Mouse (Mus musculus) heart, postnatal 0 days (tissue): ENCODE results near the gene Cyba. TPM values are rescaled to one million over a fixed set of nuclear protein-coding genes. Genes with fewer than 3 reads are reported as not detected.

ENCODE experiments used
- ATAC-seq: fragments of 200-750 bp; cut with Nextera tagmentation; 2 replicates; pipeline ENCODE4 v1.8.0; 2017; ENCODE audit warnings: low read depth, moderate number of reproducible peaks, moderate library complexity; ENCODE audit not compliant: insufficient read depth
- DNase-seq: peaks from one replicate; pipeline ENCODE4 v3.0.0-alpha.2; 2016; ENCODE audit warnings: low spot score
- H3K27ac ChIP-seq: fragments of 300-500 bp; sonication (generic); 2 replicates; pipeline ENCODE4 v1.5.1; 2014; ENCODE audit warnings: low read depth, mild to moderate bottlenecking
- H3K27me3 ChIP-seq: fragments of 300-500 bp; sonication (generic); 2 replicates; pipeline ENCODE4 v1.6.1; 2014; ENCODE audit warnings: low read length, mixed read lengths; ENCODE audit not compliant: control insufficient read depth, insufficient read depth
- H3K36me3 ChIP-seq: fragments of 300-500 bp; sonication (generic); replicated peaks from 2 replicates; pipeline ENCODE4 v1.6.1; 2014; ENCODE audit warnings: low read length, mixed read lengths; ENCODE audit not compliant: control insufficient read depth, insufficient read depth
- H3K4me1 ChIP-seq: fragments of 300-500 bp; sonication (generic); 2 replicates; pipeline ENCODE4 v1.6.1; 2014; ENCODE audit warnings: antibody characterized with exemption; ENCODE audit not compliant: control insufficient read depth, insufficient read depth
- H3K4me2 ChIP-seq: fragments of 300-500 bp; sonication (generic); 2 replicates; pipeline ENCODE4 v1.6.1; 2014; ENCODE audit warnings: low read depth, mild to moderate bottlenecking, low read length, moderate library complexity
- H3K4me3 ChIP-seq: fragments of 300-500 bp; sonication (generic); 2 replicates; pipeline ENCODE4 v1.5.1; 2014; ENCODE audit warnings: low read depth, low read length
- H3K9ac ChIP-seq: fragments of 300-500 bp; sonication (generic); replicated peaks from 2 replicates; pipeline ENCODE4 v1.6.1; 2014; ENCODE audit warnings: low read depth, low read length, mixed read lengths
- H3K9me3 ChIP-seq: fragments of 300-500 bp; sonication (generic); replicated peaks from 2 replicates; pipeline ENCODE4 v1.6.1; 2016; ENCODE audit warnings: low read length; ENCODE audit not compliant: control insufficient read depth
- CTCF ChIP-seq: IDR thresholded peaks from 2 replicates; pipeline ENCODE4 v1.5.1; 2016; ENCODE audit warnings: antibody characterized with exemption, control low read depth, low read depth
- EP300 ChIP-seq: IDR thresholded peaks from 2 replicates; pipeline ENCODE4 v1.6.1; 2016; ENCODE audit warnings: antibody characterized with exemption, low read depth
- WGBS: fragments of 180-500 bp; shearing (Covaris S2); extraction: QIAGEN DNeasy Blood & Tissue Kit; methylation state at CpG from one replicate; pipeline ENCODE4 v1.1.7; 2014; 5-methylcytosine and 5-hydroxymethylcytosine counted together
- polyA plus RNA-seq: library from polyadenylated mRNA; unstranded; fragments of >200 nt; fragmentation: Nextera tagmentation; extraction: Ambion mirVana; gene quantifications from 2 replicates; pipeline ENCODE4 v1.2.1, GENCODE M21; 2015
- total RNA-seq: library from RNA; depleted of rRNA; stranded (reverse); fragments of >200 nt; gene quantifications from 2 replicates; pipeline ENCODE4 v1.2.3, GENCODE M21; 2014; ENCODE audit warnings: low replicate concordance

Gene Cyba
- total and polyA plus RNA-seq, 2 experiments from 2014 or later, result 159 to 162 TPM

DNA sequence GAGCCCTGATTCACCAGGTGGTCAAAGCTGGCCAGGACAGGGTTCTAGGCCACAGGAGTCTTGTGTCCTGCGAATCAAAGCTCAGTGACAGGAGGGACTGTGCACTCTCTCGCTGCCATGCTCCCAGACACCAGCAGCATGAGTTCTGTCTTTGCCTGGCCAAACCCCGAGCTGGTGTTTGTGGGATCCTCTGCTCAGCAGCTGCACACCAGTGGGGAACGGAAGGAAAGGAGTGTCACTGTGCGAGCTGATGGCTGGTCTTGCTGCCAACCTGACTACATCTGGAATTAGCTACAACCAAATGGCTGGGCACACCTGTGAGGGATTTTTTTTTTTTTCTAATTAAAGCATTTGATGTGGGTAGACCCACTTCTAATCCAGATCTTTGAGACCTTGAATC, 38.0 kb upstream of the Cyba start:
- H3K27me3 ChIP-seq, result no peaks in the 10 kb centered on the region
- TF ChIP-seq CTCF (no peak), EP300 (no peak)
- 84% methylated on average over 5 of the region's 5 CpGs for WGBS
- DNase-seq, result no peak
- H3K9ac ChIP-seq, result no peak overlapping the region
- H3K4me3 ChIP-seq, result peak overlapping the region; percentile 13; the same call in 1 of the 2 replicates
- no peak for ATAC-seq
- H3K27ac ChIP-seq, result peak overlapping the region; percentile 13; the same call in 1 of the 2 replicates
- peaks cover 54% of the 10 kb centered on the region for H3K36me3 ChIP-seq
- H3K4me1 ChIP-seq, result peaks cover 6% of the 10 kb centered on the region; the same call in 1 of the 2 replicates
- no peaks in the 10 kb centered on the region for H3K9me3 ChIP-seq
- H3K4me2 ChIP-seq, result peak overlapping the region; percentile 3; the same call in 1 of the 2 replicates

DNA sequence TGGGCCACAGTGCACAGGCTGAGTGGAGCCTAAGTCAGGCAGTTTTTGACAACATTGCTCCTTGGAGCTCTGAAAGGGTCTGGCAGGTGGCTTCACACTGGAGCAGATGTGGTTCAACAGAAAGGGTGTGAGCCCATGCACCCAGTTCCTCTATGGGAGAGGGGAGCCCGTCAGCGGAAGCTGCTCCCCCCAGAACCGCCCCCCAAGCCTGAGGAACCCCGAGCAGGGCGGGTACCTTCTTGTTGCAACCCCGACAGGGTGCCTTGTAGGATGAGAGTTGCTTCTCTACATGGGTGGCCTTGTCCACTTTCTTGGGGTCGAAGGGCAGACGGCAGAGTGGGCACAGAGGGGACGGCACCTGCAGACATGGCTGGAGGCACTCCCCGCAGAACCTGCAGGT, 37.2 kb upstream of the Cyba start:
- no peaks in the 10 kb centered on the region for H3K27me3 ChIP-seq
- DNase-seq (no peak), ATAC-seq (no peak)
- no peak overlapping the region for H3K9ac ChIP-seq
- TF ChIP-seq EP300, result no peak
- no peak for TF ChIP-seq CTCF
- H3K4me3 ChIP-seq, result peak overlapping the region; percentile 13; the same call in 1 of the 2 replicates
- peak overlapping the region; percentile 3; the same call in 1 of the 2 replicates for H3K4me2 ChIP-seq
- peaks cover 59% of the 10 kb centered on the region for H3K36me3 ChIP-seq
- 84% methylated on average over 10 of the region's 10 CpGs for WGBS
- H3K9me3 ChIP-seq, result no peaks in the 10 kb centered on the region
- H3K27ac ChIP-seq, result peak overlapping the region; percentile 13; the same call in 1 of the 2 replicates
- peaks cover 5% of the 10 kb centered on the region; the same call in 1 of the 2 replicates for H3K4me1 ChIP-seq

DNA sequence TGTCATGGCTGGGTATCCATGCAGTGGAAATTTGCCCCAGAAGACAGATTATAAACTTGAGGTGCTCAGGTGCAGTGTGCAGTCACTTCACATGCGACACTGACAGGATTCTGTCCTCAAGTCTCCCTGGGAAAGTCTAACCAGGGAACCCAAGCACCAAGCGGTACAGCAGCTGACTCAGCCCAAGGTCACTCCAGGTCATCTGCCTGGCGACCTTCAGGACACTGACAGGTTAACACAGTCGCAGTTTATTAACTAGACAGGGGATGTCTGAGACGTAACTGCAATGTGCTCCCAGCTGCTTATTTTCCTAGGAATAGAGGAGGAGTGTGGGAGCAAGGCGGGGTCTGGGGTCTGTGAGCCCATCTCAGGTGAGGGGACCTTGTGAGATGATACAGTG, 36.7 kb upstream of the Cyba start:
- Histone ChIP-seq H3K27me3 (no peaks in the 10 kb centered on the region), H3K4me3 (no peak overlapping the region), H3K9ac (no peak overlapping the region), H3K27ac (no peak overlapping the region; the same call in 1 of the 2 replicates), H3K9me3 (no peaks in the 10 kb centered on the region), H3K4me2 (no peak overlapping the region), H3K36me3 (peaks cover 59% of the 10 kb centered on the region), H3K4me1 (no peaks in the 10 kb centered on the region; the same call in 1 of the 2 replicates)
- no peak for ATAC-seq
- DNase-seq, result no peak
- WGBS, result 72% methylated on average over 6 of the region's 6 CpGs
- TF ChIP-seq CTCF, result no peak
- no peak for TF ChIP-seq EP300

DNA sequence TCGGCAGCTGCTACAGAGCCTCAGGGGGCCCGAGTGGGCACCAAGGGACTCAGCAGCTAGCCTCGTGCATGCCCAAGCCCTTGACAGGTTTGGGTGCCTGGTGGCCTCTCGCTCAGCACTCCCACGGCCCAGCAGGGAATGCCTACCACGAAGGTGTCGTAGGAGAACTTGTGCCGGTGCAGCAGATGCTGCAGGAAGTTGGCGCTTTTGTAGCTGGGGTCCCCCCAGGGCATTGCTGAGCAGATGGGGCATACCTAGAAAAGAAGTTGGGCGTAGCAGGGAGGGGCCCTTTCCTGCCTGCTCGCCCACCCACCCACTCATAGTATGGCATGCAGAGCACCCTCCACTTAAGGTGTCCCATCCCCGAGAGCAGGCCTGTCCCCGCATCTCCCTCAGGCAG, 35.1 kb upstream of the Cyba start:
- Histone ChIP-seq H3K27ac (no peak overlapping the region), H3K9ac (no peak overlapping the region), H3K4me2 (no peak overlapping the region), H3K36me3 (peaks cover 55% of the 10 kb centered on the region), H3K4me1 (no peaks in the 10 kb centered on the region; the same call in 1 of the 2 replicates), H3K9me3 (no peaks in the 10 kb centered on the region), H3K4me3 (no peak overlapping the region), H3K27me3 (no peaks in the 10 kb centered on the region)
- ATAC-seq, result no peak
- TF ChIP-seq EP300 (no peak), CTCF (no peak)
- 88% methylated on average over 13 of the region's 13 CpGs for WGBS
- DNase-seq, result no peak

DNA sequence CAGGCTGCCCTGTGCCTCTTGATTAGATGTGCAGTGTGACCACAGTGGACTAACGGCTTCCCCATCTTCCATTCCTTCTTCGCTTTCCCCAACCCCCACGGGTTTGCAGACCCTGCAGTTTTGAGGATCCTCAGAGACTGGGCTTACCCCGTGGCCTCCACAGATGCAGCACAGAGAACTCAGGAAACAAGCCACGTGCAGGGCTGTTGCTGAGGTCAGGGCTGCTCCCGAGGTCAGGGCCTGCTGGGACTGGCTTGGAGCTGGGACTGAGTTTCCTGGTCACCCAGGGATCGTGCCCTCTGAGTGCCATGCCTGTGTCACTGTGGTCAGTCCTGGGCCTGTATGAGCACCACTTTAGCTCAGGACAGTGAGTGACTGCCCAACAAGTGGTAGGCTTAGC, 32.3 kb upstream of the Cyba start:
- Histone ChIP-seq H3K4me3 (no peak overlapping the region), H3K4me2 (no peak overlapping the region), H3K9me3 (no peaks in the 10 kb centered on the region), H3K4me1 (peaks cover 8% of the 10 kb centered on the region), H3K27ac (no peak overlapping the region), H3K36me3 (peaks cover 46% of the 10 kb centered on the region), H3K27me3 (peaks cover 17% of the 10 kb centered on the region; the same call in 1 of the 2 replicates), H3K9ac (no peak overlapping the region)
- 57% methylated on average over 7 of the region's 7 CpGs for WGBS
- TF ChIP-seq CTCF (no peak), EP300 (no peak)
- no peak for ATAC-seq
- DNase-seq, result no peak
